Mouse (Mus musculus) spleen, postnatal 4 days (tissue): ENCODE measurements around the gene Gm17689.

Experiments
- DNase-seq, 2 experiments: peaks; one replicate each; pipeline ENCODE4 v3.0.0; 2022; ENCODE audit warnings: low spot score in 2 of 2

Gene Gm17689

DNA sequence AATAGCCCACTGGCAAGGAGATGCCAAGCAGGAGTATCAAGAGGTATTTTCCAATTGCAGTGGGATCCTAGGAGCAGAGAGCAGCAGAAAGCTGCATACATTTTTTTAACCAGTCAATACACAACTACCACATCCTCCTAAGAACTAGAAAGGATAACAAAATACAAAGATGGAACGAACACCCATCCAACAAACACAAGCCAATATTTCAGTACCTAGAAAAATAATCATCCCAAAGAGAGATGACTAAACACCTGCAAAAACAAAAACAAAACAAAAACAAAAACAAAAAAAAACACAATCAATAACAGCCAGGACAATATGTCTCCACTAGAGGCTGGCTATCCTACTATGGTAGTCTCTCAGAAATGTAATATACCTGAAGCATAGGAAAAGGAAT lies at the start of gene Gm17689:
Gene Gm17689, minus strand, starts transcription at position 101 of the 400 bp plus-strand sequence.
- no peak for DNase-seq

DNA sequence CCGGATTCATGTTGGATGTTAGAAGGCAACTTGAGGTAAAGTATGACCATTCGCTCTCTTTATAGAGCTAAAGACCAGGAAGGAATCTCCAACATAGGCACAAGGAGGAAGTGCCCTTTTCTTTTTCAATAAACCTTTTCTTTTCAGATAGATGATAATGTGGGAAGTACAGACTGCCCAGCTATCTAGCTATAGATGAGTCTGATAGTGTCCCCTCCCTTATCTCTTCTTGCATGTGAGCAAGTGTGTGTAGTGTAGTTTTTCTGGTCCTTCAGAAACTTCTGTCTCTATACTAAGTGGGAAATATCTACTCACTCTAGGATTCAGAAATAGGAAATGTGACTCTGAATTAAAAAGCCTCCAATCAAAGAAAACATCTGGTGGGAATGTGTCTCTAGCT lies 40.6 kb downstream of the Gm17689 start, which contains the start of gene Gm5615:
Gene Gm5615, minus strand, starts transcription at position 101 of the 400 bp plus-strand sequence.
- no peak for DNase-seq
